Mouse (Mus musculus): ENCODE data around the gene Atp6v0d1. TPM values are rescaled to one million over a fixed set of nuclear protein-coding genes. Genes with fewer than 3 reads are reported as not detected.

The Atp6v0d1 gene
- polyA plus RNA-seq, 1 experiment from 2014 or later = 50.2 TPM

GRCm38 (mm10) chr8:105552824-105553223, 13.0 kb downstream of the Atp6v0d1 start:
- TF ChIP-seq CTCF (IDR thresholded peaks at IDR 0.05; ENCODE audit: low read depth) (no peak), EP300 (IDR thresholded peaks at IDR 0.05; ENCODE audit: low read depth) (no peak)
- peaks cover 2% of the 10 kb centered on the region; the same call in 1 of the 2 replicates for H3K4me1 ChIP-seq (ENCODE audit: insufficient read depth)
- DNase-seq = no peak
- H3K27me3 ChIP-seq (ENCODE audit: insufficient read depth, low read length) = no peaks in the 10 kb centered on the region
- WGBS (ENCODE audit: insufficient replicate concordance) = 63% methylated on average over 1 of the region's 1 CpGs
- no peak overlapping the region for H3K27ac ChIP-seq (ENCODE audit: low read depth)
- no peak overlapping the region for H3K4me3 ChIP-seq (ENCODE audit: low read depth, low read length)
- ATAC-seq = no peak
- H3K4me2 ChIP-seq (ENCODE audit: low read depth, low read length) = no peak overlapping the region
- H3K9me3 ChIP-seq (ENCODE audit: low read length) = no peaks in the 10 kb centered on the region
- peaks cover 7% of the 10 kb centered on the region; the same call in 1 of the 2 replicates for H3K36me3 ChIP-seq (replicated peaks; ENCODE audit: insufficient read depth, low read length)
- no peak overlapping the region for H3K9ac ChIP-seq (replicated peaks)

- no peak for TF ChIP-seq CTCF (IDR thresholded peaks at IDR 0.05; ENCODE audit: low read depth)
- TF ChIP-seq EP300 (IDR thresholded peaks at IDR 0.05; ENCODE audit: low read depth) = no peak
- peaks cover 7% of the 10 kb centered on the region; the same call in 1 of the 2 replicates for H3K36me3 ChIP-seq (replicated peaks; ENCODE audit: insufficient read depth, low read length)
- ATAC-seq (no peak), DNase-seq (no peak)
- no peak overlapping the region for H3K9ac ChIP-seq (replicated peaks)
- no peak overlapping the region for H3K4me2 ChIP-seq (ENCODE audit: low read depth, low read length)
- WGBS (ENCODE audit: insufficient replicate concordance) = 95% methylated on average over 2 of the region's 2 CpGs
- H3K4me1 ChIP-seq (ENCODE audit: insufficient read depth) = peaks cover 3% of the 10 kb centered on the region
- no peak overlapping the region for H3K27ac ChIP-seq (ENCODE audit: low read depth)
- H3K4me3 ChIP-seq (ENCODE audit: low read depth, low read length) = no peak overlapping the region
- H3K27me3 ChIP-seq (ENCODE audit: insufficient read depth, low read length) = no peaks in the 10 kb centered on the region
- no peaks in the 10 kb centered on the region for H3K9me3 ChIP-seq (ENCODE audit: low read length)
Observed at GRCm38 (mm10) chr8:105552032-105552431, 13.8 kb downstream of the Atp6v0d1 start.

DNA sequence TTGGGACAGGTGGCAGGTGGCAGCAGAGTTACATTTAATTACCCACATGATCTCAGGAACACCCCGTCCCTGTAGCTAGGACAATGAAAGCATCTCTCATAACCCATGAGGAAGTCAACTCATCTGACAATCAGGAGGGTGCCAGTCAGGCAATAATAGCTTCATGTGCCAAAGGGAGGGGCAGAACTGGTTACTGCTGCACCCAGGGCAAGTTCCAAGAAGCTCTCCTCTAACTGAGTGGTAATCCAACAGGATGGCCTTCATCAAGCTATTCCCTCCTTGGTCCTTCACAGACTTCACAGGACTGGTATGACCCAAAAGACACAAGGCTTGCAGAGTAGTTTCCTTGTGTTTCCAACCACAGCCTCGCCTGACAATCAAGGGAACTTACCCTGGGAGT, 15.8 kb downstream of the Atp6v0d1 start:
- no peak overlapping the region for H3K4me3 ChIP-seq (ENCODE audit: low read depth, low read length)
- ATAC-seq (no peak), DNase-seq (no peak)
- H3K9me3 ChIP-seq (ENCODE audit: low read length) = no peaks in the 10 kb centered on the region
- H3K9ac ChIP-seq (replicated peaks) = no peak overlapping the region
- no peak overlapping the region for H3K27ac ChIP-seq (ENCODE audit: low read depth)
- peaks cover 13% of the 10 kb centered on the region for H3K4me1 ChIP-seq (ENCODE audit: insufficient read depth)
- TF ChIP-seq CTCF (IDR thresholded peaks at IDR 0.05; ENCODE audit: low read depth) = no peak
- no peak for TF ChIP-seq EP300 (IDR thresholded peaks at IDR 0.05; ENCODE audit: low read depth)
- peaks cover 7% of the 10 kb centered on the region; the same call in 1 of the 2 replicates for H3K36me3 ChIP-seq (replicated peaks; ENCODE audit: insufficient read depth, low read length)
- no peak overlapping the region for H3K4me2 ChIP-seq (ENCODE audit: low read depth, low read length)
- WGBS (ENCODE audit: insufficient replicate concordance) = 66% methylated on average over 2 of the region's 2 CpGs
- no peaks in the 10 kb centered on the region for H3K27me3 ChIP-seq (ENCODE audit: insufficient read depth, low read length)

DNA sequence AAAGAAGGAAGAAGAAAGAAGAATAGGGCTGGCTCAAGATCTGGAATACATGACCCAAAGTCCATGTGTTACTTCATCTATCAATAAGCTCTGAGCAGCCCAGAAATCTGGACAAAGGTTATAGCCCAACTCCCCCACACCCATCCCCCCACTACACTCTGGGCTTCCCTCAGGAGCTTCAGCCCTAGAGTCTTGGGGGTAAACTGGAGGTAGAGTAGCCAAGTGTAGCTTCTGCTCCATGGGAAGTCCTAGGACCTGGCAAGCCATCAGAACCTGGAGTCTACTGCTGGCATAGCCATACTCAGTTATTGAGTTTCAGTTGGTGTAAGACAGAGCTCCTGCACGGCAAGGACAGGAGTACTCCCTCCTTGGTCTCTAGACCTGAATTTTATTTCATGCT, 16.3 kb downstream of the Atp6v0d1 start:
- 79% methylated on average over 1 of the region's 1 CpGs for WGBS (ENCODE audit: insufficient replicate concordance)
- TF ChIP-seq CTCF (IDR thresholded peaks at IDR 0.05; ENCODE audit: low read depth) = no peak
- TF ChIP-seq EP300 (IDR thresholded peaks at IDR 0.05; ENCODE audit: low read depth) = no peak
- Histone ChIP-seq H3K4me1 (ENCODE audit: insufficient read depth) (peaks cover 19% of the 10 kb centered on the region), H3K4me2 (ENCODE audit: low read depth, low read length) (no peak overlapping the region), H3K4me3 (ENCODE audit: low read depth, low read length) (no peak overlapping the region), H3K27ac (ENCODE audit: low read depth) (no peak overlapping the region), H3K27me3 (ENCODE audit: insufficient read depth, low read length) (no peaks in the 10 kb centered on the region), H3K9me3 (ENCODE audit: low read length) (no peaks in the 10 kb centered on the region), H3K36me3 (replicated peaks; ENCODE audit: insufficient read depth, low read length) (peaks cover 7% of the 10 kb centered on the region; the same call in 1 of the 2 replicates), H3K9ac (replicated peaks) (no peak overlapping the region)
- DNase-seq (no peak), ATAC-seq (no peak)

GRCm38 (mm10) chr8:105546384-105547350, 19.2 kb downstream of the Atp6v0d1 start:
- TF ChIP-seq EP300 (IDR thresholded peaks at IDR 0.05; ENCODE audit: low read depth) = no peak
- TF ChIP-seq CTCF (IDR thresholded peaks at IDR 0.05; ENCODE audit: low read depth) = no peak
- no peaks in the 10 kb centered on the region for H3K9me3 ChIP-seq (ENCODE audit: low read length)
- peaks cover 43% of the 10 kb centered on the region for H3K4me1 ChIP-seq (ENCODE audit: insufficient read depth)
- WGBS (ENCODE audit: insufficient replicate concordance) = 79% methylated on average over 6 of the region's 6 CpGs
- no peak overlapping the region for H3K9ac ChIP-seq (replicated peaks)
- no peak overlapping the region for H3K4me2 ChIP-seq (ENCODE audit: low read depth, low read length)
- DNase-seq (no peak), ATAC-seq (no peak)
- peaks cover 5% of the 10 kb centered on the region; the same call in 1 of the 2 replicates for H3K36me3 ChIP-seq (replicated peaks; ENCODE audit: insufficient read depth, low read length)
- H3K4me3 ChIP-seq (ENCODE audit: low read depth, low read length) = no peak overlapping the region
- no peaks in the 10 kb centered on the region for H3K27me3 ChIP-seq (ENCODE audit: insufficient read depth, low read length)
- H3K27ac ChIP-seq (ENCODE audit: low read depth) = 0 out of 2 replicates have a peak overlapping the region, but pooled peaks have one; percentile 29

- Histone ChIP-seq H3K36me3 (replicated peaks; ENCODE audit: insufficient read depth, low read length) (peaks cover 7% of the 10 kb centered on the region; the same call in 1 of the 2 replicates), H3K27ac (ENCODE audit: low read depth) (no peak overlapping the region), H3K4me1 (ENCODE audit: insufficient read depth) (peaks cover 48% of the 10 kb centered on the region), H3K9ac (replicated peaks) (no peak overlapping the region), H3K27me3 (ENCODE audit: insufficient read depth, low read length) (no peaks in the 10 kb centered on the region), H3K9me3 (ENCODE audit: low read length) (no peaks in the 10 kb centered on the region), H3K4me3 (ENCODE audit: low read depth, low read length) (no peak overlapping the region), H3K4me2 (ENCODE audit: low read depth, low read length) (no peak overlapping the region)
- ATAC-seq = no peak
- 84% methylated on average over 3 of the region's 3 CpGs for WGBS (ENCODE audit: insufficient replicate concordance)
- TF ChIP-seq EP300 (IDR thresholded peaks at IDR 0.05; ENCODE audit: low read depth) (no peak), CTCF (IDR thresholded peaks at IDR 0.05; ENCODE audit: low read depth) (no peak)
- no peak for DNase-seq
Observed at GRCm38 (mm10) chr8:105545249-105545648, 20.6 kb downstream of the Atp6v0d1 start.
